Mouse (Mus musculus) gastrocnemius, postnatal 25 days (tissue): ENCODE data around the gene Eif3f. TPM values are rescaled to one million over a fixed set of nuclear protein-coding genes. Genes with fewer than 3 reads are reported as not detected.

ENCODE experiments used
- DNase-seq: peaks from one replicate; pipeline ENCODE4 v3.0.0; 2022
- long read RNA-seq, 2 experiments: library from polyadenylated mRNA; stranded (forward); transcript quantifications; one replicate each; pipeline ENCODE4 v2.0.0; 2021
- total RNA-seq, 2 experiments: library from RNA; stranded (reverse); gene quantifications; 1 replicate in 1 of 2; 2 replicates in 1 of 2; pipeline ENCODE4 v1.2.3; 2021

The Eif3f gene
- 10 to 100 TPM; 86.5 to 98.1 TPM for total RNA-seq
- long read RNA-seq, experiment 1, transcript Eif3f-201 (8 exons, 2,514 nt): major isoform, 201 of 218 reads
- long read RNA-seq, experiment 1, partial matches to known transcripts: 12 of 218 reads
- long read RNA-seq, experiment 1, other reads (novel, unspliced or antisense): 5 of 218 reads
- long read RNA-seq, experiment 2, transcript Eif3f-201 (8 exons, 2,514 nt): major isoform, 191 of 210 reads
- long read RNA-seq, experiment 2, partial matches to known transcripts: 19 of 210 reads
- long read RNA-seq, experiment 2, other reads (novel, unspliced or antisense): 0 of 210 reads

GRCm38 (mm10) chr7:108933794-108934731 lies at the start of gene Eif3f:
Eif3f (plus strand) TSS chr7:108934417.
- peak; percentile 90 for DNase-seq

DNA sequence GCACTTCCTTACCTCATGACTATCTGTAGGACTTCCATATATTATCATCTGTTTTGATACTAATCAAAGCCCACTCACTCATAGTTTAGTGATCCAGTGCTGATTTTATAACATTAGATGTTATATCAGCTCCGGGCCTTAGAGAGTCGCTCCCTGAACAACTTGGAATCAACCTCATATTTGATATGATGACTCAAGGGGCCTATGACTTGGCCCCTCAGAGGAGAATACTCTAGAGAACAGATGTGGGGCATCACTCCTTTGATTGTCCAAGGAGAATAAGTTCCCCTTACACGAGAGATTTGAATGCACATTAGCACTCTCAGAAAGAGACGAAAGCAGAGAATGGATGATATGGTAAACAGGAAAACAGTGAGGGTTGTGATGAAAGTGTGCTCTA lies 49.3 kb upstream of the Eif3f start, which contains the start of gene Olfr518:
Olfr518 (minus strand) TSS at position 101 of the 400 bp plus-strand sequence.
- no peak for DNase-seq

DNA sequence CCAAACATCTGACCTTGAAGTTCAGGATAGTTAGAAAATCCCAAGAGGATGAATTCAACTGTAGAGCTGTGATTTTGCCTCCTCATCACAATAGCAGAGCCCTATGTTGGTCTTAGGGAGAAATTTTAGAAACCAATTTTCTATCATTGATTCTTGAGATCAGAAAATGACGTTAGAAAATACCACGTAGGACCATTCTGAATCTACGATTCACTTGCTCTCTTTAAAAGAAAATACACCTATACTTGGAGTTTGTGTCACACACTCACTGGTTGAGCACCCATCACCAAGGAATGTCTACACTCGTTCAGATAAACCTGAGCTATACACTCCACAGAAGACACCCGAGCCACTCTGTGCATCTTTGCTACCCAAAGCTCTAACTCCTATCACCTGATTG lies 39.9 kb upstream of the Eif3f start, which contains the start of gene Olfr519:
Olfr519 (minus strand) TSS at position 101 of the 400 bp plus-strand sequence.
- no peak for DNase-seq

- no peak for DNase-seq
Measured at GRCm38 (mm10) chr7:108903969-108904368, 30.2 kb upstream of the Eif3f start.

- no peak for DNase-seq
Measured at GRCm38 (mm10) chr7:108927043-108927442, 7.2 kb upstream of the Eif3f start.

DNA sequence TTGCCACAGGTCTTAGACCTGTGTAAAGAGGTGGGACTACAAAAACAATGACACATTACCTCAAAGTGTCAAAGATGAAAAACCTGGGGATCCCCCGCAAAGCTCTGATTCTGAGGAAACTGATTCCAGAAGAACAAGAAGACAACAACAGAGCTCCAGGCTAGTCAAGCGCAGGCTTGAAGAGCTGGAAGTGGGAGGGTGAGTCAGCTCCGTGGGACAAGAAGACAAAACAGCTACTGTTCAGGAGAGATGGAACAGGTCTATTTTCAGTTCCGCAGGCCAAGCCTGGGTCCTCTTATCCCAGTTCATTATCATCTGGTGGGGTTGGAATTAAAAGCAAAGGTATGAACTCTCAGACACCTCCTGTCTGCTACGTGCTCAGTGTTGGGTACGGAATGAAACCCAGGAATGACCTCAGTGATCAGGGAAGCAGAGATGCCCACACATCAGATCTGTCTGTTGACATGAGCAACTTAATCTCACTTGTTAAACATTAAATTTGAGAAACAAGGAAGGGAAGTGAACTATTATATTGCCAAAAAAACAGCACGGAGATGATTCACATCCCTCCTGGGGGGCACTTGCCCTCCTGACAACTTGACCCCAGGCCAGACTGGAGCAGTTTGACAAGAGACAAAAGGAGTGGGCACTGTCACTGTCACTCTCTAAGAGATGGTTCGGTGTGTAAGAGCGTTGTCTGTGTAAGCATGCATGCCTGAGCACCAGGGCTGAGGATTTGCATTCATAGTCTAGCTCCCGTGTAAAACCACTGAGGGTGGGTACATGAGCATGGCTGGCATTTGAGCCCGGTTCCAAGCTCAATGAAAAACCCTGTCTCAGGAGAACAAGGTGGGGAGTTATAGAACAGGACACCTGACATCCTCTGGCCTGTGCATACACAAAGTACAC lies 5.7 kb upstream of the Eif3f start:
- DNase-seq: no peak

DNA sequence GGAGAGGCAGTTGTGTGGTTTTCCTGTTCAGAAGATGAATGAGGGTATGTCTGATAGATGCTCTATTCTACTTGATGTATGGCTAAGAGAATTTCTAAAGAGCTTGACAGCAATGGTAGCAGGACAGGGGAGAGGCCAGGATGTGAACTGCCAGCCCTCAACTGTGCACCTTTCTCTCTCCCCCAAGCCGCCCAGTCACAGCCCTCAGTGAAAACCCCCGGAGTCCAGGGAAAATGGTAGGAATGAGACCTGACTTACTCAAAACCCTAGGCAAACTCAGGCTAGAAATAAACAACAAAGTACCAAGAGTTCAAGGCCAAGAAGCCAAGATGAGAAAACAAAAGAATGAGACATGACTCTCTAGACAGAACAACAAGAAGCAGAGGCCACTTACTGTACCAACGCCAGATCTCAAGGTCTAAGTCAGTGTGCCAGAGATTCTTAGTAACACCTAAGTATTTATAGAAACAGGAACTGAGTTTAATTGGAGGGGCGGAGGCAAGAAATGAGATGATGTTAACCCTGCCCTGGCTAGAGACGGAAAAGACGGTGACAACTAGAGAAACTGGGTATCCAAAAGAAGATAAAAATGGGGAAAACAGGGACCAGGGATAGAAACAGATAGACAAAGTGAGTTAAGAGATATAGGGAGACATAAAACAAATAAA lies 4.4 kb upstream of the Eif3f start, which contains the start of gene Nlrp10:
Nlrp10 (minus strand) TSS at position 453 of the 668 bp plus-strand sequence.
- no peak for DNase-seq

DNA sequence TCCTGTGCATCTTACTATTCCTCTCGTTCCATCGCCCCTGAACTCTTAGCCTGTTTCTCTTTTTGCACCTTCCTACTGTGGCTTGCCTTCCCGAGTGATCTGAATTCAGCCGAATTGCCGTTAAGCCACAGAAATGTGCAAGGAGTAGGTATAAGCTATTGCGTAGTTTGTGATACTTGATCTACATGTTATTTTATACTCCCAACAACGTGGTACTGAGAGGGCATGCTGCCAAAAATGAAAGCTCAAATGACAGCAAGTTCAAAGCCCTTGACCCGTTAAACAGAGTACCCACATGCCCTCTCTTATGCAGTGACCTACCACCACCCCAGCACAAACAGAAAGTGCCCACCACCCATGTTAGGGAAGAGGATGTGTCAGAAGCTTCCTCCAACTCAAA lies 619 bp downstream of the Eif3f start:
- no peak for DNase-seq

DNA sequence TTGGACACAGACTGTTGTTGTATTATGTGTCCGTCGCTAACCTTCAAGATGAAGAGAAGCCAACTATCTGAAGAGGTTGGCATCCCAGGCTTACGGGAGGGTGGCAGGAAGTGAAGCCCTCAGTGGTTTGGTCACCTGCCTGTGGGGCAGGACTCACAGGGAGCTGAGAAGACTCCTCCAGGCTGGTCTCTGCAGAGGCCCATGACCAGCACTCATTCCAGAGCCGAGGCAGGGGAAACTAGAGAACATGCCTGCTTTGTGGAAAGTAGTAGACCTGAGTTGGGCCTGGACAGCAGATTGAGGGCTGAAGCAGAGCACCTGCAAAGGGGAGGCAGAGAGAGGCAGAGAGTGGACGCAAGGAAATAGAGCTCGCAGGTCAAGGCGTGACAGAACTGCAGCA lies 1.2 kb downstream of the Eif3f start:
- DNase-seq: no peak

DNA sequence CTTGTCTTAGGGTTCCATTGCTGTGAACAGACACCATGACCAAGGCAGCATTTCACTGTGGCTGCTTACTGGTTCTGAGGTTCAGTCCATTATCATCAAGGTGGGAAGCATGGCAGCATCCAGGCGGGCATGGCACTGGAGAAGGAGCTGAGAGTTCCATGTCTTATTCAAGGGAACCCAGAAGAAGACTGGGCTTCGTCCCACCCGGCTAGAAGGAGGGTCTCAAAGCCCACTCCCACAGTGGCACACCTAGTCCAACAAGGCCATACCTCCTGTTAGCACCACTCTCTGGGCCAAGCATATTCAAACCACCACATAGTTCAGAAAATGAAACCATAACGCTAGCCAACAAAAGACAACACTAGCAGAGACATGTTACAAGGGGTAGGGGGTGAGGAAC lies 2.4 kb downstream of the Eif3f start:
- no peak for DNase-seq

DNA sequence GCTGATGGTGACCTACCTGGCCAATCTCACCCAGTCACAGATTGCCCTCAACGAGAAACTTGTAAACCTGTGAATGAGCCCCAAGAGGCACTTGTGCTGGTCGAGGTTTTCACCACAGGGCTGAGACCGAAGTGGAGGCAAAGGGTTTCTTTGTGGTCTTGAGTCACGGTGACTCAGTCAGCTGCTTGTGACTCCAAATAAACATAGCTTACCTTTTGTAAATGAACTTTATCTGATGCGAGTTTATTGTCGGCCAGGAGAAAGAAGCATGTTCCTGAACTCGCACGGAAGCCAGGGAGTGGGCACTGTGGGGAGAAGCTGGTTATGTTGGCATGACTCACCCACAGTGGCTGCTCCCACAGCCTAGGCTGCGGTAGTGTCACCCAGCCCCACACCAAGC lies 7.2 kb downstream of the Eif3f start:
- DNase-seq: no peak

GRCm38 (mm10) chr7:108944002-108944401 lies 9.8 kb downstream of the Eif3f start:
- no peak for DNase-seq

DNA sequence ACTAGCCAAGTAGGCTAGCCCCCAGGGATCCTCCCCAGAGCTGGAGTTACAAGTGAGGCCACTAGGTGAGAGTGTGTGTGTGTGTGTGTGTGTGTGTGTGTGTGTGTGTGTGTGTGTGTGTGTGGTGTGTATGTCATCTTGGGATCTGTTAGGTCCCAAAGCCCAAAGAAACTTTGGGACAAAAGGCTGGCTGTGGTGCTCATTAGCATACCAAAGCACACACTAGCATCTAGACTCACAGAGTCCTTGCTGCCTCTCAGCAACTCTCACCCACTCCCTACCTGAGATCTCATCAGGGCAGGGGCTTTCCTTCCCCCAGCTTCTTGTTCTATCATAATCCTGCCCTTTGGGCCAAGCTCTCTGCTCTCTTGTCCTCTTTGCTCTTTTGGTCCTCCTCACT lies 14.4 kb downstream of the Eif3f start:
- no peak for DNase-seq

DNA sequence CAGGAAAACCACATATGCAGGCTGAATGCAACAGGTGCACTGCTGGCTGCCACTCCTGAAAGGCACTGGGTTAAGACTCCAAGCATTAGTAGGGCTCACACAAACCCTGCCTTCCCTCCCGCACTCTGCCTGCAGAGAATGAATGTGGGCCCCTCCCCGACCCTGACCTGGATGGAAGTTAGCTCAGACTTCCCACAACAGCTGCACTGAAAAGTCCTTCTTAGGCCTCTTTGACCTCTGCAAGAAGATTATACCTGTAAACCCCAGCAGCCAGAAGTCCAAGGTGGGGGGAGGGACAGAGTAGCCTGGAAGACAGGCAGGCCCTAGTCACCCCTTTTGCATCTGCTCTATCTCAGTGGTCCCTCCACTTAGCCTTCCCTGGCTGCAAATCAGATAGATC lies 15.1 kb downstream of the Eif3f start:
- no peak for DNase-seq

DNA sequence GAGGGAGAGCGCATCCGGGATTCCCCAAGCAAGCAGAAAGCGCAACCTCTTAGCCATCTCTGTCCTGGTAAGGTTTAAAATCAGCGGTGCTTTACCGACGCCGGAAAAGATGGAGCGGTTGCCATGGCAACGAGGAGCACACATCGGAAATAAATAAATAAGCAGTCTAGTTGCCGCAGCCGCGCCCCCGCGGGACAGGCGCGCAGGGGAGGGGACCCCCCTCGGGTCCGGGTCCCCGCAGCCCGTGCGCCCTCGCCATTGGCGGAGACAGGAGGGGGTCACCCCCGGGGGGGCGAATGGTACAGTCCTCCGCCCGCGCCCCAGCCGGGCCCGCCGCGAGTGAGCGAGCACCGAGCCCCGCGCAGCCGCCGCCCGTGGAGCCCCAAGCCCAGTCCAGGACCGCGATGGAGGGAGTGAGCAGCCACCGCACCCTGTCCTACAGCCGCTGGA lies 16.1 kb downstream of the Eif3f start, which contains the start of gene Tub:
Tub (plus strand) TSS at position 27 of the 450 bp plus-strand sequence.
- DNase-seq: peak; percentile 10

- no peak for DNase-seq
Measured at GRCm38 (mm10) chr7:108950762-108951331, 16.6 kb downstream of the Eif3f start.

DNA sequence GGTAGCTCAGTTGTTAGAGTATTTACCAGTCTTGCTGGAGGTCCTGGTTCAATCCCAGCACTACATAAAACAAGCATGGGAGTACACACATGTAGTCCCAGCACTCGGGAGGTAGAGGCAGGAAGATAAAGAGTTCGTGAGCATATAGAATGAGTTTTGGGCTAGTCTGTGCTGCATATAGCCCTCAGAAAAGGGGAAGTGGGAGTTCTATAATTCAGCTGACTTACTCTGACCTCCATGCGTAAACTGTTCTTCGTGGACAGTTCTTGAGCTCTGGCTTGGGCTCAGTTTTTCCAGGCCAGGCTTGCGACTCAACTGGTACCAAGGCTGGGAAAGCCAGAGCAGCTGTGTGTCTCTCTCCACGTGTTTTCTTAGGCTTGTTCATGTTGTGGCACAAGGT lies 18.6 kb downstream of the Eif3f start:
- no peak for DNase-seq

DNA sequence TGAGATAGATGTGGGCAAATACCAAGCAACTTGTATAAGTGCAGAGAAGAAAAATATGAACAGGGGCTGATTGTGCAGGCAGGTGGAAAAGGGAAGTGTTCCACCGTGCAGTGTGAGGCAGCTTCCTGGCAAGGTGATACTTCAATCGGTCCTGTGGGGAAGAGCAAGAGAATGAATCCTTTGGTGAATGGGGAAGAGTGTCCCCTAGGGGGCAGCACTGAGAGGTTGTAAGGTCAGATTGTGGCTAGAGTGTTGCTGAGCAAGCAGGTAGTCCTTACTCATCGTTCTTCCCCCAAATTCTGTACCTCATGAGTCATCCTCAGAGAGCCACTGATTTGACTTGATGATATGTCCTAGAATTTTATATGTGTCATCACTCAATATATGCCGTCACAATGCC lies 20.0 kb downstream of the Eif3f start:
- DNase-seq: no peak

DNA sequence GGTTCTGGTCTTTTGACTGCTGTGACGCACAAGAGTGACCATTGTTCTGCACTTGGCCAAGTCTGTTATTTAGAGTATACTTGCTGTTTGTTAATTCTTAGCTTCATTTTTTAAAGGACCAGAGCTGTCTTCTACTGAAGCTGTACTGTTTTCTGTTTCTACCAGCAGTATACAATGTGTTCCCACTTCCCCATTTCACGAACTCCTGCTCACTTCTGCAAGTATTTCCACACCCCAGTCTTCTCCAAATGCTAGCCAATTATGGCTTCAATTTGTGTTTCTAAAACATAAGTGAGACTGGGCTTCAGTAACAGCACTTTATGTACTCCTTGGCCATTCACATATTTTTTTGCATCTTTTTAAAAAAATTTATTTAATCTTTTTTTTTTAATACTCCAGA lies 23.5 kb downstream of the Eif3f start:
- DNase-seq: no peak

DNA sequence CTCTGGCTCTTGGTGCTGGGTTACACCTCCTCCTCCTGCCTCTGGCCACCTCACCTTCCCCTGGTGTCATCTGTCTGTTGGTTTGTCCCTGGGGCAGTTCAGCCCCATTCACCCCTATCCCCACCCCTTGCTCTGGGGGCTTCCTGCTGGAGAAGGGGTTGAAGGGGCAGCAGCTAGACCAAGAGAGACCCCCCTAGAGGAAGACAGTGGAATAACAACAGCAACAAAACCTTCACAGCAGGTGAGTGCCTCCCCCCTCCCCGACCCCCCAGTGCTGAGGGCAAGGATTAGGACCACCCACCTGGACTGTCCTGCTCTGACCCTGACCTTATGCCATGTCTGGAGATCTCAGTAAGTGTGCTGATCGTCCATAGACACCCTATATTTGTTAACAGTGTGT lies 31.8 kb downstream of the Eif3f start:
- DNase-seq: no peak
